Mouse (Mus musculus): ENCODE measurements around the gene Timp2. TPM values are rescaled to one million over a fixed set of nuclear protein-coding genes. Genes with fewer than 3 reads are reported as not detected.

The Timp2 gene
- polyA plus RNA-seq, 1 experiment from 2014 or later, result 170 TPM

DNA sequence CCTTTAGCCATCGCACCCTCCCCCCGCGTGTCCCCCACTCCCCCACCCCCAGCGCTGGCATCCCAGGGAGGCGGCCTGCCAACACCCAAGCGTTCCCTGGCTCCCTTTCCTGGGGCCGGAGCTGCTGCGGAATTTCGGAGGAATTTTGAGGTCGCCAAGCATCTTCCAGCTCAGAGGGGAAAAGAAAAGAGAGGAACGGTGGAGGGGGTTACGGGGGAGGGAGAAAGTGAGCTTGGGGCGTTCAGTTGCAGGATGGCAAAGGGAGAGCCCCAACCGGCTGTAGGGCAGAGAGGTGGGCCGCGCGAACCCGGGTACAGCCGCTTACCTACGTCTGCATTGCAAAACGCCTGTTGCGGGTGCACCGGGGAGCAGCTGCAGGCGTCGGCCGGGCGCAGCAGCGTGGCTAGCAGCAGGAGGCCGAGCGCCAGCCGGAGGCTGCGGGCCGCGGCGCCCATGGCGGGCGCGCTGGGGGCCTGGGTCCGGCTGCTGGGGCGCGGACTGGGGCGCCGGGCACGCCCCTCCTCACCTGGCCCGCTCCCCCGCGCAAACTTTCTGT is 826 bp downstream of the Timp2 start:
- ATAC-seq (ENCODE audit: insufficient number of reproducible peaks, low FRiP score, low TSS enrichment, low read depth), result peak; percentile 30
- H3K36me3 ChIP-seq, result 0 out of 2 replicates have a peak, but pooled peaks cover 4% of the 10 kb centered on the region
- peak overlapping the region; percentile 88 for H3K4me3 ChIP-seq (replicated peaks)
- peaks cover 45% of the 10 kb centered on the region for H3K4me1 ChIP-seq
- H3K4me2 ChIP-seq (replicated peaks), result peak overlapping the region; percentile 59
- H3K9me3 ChIP-seq (replicated peaks), result no peaks in the 10 kb centered on the region
- peak overlapping the region; percentile 98 for H3K9ac ChIP-seq
- H3K27ac ChIP-seq (replicated peaks), result peak overlapping the region; percentile 96
- WGBS, result under 1% methylated on average over 46 of the region's 47 CpGs
- no peaks in the 10 kb centered on the region for H3K27me3 ChIP-seq

DNA sequence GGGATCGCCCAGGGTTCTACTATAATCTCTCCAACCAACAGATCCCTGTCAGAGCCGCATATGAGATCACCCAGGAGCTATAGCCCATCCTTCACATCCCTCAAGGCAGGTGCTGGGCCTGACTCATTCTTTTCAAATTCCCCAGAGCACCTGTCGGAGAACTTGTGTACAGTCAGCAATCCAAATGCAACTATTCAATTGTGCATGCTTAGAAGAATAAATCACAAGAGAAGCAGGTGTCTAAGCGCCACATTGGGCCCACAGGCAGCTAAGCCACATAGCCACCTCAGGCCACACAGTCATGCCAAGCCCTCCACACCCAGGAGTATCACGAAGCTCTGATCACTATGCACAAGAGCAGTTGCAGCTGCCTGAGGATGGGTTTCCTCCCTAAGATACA is 6.0 kb downstream of the Timp2 start:
- 0 out of 2 replicates have a peak, but pooled peaks cover 4% of the 10 kb centered on the region for H3K36me3 ChIP-seq
- H3K27ac ChIP-seq (replicated peaks), result no peak overlapping the region
- WGBS, result 74% methylated on average over 5 of the region's 5 CpGs
- H3K4me2 ChIP-seq (replicated peaks), result no peak overlapping the region
- no peak overlapping the region for H3K9ac ChIP-seq
- no peak for ATAC-seq (ENCODE audit: insufficient number of reproducible peaks, low FRiP score, low TSS enrichment, low read depth)
- peaks cover 86% of the 10 kb centered on the region for H3K4me1 ChIP-seq
- no peaks in the 10 kb centered on the region for H3K9me3 ChIP-seq (replicated peaks)
- H3K4me3 ChIP-seq (replicated peaks), result no peak overlapping the region
- H3K27me3 ChIP-seq, result no peaks in the 10 kb centered on the region

DNA sequence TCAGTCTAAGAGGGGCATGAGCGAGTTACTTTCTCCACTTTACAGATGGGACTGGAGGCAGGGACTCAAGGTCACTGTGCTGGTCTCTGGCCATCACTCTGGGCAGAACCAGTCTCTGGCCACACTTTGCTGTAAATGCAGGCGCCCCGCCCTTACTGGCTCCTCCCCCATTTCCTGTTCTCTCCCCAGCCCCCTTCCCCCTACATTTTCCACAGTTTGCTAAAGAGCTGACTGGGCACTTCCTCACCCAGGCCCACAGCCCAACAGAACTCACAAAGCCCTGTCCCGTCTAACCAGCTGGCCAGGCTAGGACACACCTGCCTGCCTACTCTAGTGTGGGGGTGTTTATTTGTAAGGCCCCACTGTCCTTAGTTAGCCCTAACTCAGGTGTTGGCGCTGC is 6.7 kb downstream of the Timp2 start:
- H3K4me2 ChIP-seq (replicated peaks), result no peak overlapping the region
- peak overlapping the region; percentile 61 for H3K27ac ChIP-seq (replicated peaks)
- peaks cover 85% of the 10 kb centered on the region for H3K4me1 ChIP-seq
- 0 out of 2 replicates have a peak, but pooled peaks cover 4% of the 10 kb centered on the region for H3K36me3 ChIP-seq
- H3K4me3 ChIP-seq (replicated peaks), result no peak overlapping the region
- H3K9me3 ChIP-seq (replicated peaks), result no peaks in the 10 kb centered on the region
- no peaks in the 10 kb centered on the region for H3K27me3 ChIP-seq
- WGBS, result 57% methylated on average over 5 of the region's 5 CpGs
- ATAC-seq (ENCODE audit: insufficient number of reproducible peaks, low FRiP score, low TSS enrichment, low read depth), result no peak
- no peak overlapping the region for H3K9ac ChIP-seq

DNA sequence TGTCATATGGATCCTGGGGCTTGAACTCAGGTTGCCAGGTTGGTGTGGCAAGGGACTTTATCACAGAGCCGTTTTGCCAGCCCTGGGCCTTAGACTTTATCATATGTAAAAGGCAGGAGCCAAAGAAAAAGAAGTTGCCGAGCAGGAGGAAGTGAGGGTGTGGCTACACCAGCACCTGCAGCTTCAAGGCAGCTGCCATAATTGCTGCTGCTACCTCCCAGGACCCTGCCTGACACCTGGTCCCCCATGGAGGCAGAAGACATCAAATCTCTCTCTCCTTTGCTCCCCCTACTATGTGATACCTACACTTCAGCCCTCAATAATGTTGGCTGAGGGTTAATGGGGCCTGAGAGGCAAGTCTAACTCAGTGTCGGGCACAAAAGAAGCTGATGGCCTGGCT is 7.1 kb downstream of the Timp2 start:
- peak overlapping the region; percentile 61 for H3K27ac ChIP-seq (replicated peaks)
- no peak overlapping the region for H3K9ac ChIP-seq
- 0 out of 2 replicates have a peak, but pooled peaks cover 4% of the 10 kb centered on the region for H3K36me3 ChIP-seq
- H3K27me3 ChIP-seq, result no peaks in the 10 kb centered on the region
- no peaks in the 10 kb centered on the region for H3K9me3 ChIP-seq (replicated peaks)
- H3K4me2 ChIP-seq (replicated peaks), result no peak overlapping the region
- peaks cover 80% of the 10 kb centered on the region for H3K4me1 ChIP-seq
- no peak for ATAC-seq (ENCODE audit: insufficient number of reproducible peaks, low FRiP score, low TSS enrichment, low read depth)
- 47% methylated on average over 3 of the region's 3 CpGs for WGBS
- H3K4me3 ChIP-seq (replicated peaks), result no peak overlapping the region

DNA sequence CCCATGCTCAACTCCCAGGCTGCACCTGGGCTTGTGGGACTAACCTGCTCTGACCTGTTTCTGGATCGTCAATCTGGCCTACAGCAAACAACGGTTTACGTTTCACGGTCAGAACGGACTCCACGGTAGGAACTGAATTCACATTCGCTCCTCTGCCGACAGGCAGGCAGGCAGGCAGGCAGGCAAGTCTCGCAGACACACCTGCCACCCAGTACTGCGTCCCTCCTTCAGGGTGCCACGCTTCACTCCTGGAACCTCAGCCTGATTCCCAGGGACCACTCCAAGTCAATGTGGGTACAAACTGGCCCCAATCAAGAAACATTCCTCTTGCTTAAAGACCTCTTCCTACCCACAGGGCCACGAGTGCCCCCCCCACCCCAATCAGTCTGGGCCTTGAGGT is 7.6 kb downstream of the Timp2 start:
- H3K9ac ChIP-seq, result no peak overlapping the region
- H3K36me3 ChIP-seq, result 0 out of 2 replicates have a peak, but pooled peaks cover 4% of the 10 kb centered on the region
- 0 out of 2 replicates have a peak overlapping the region, but pooled peaks have one; percentile 39 for H3K27ac ChIP-seq (replicated peaks)
- 73% methylated on average over 12 of the region's 12 CpGs for WGBS
- no peak overlapping the region for H3K4me2 ChIP-seq (replicated peaks)
- H3K4me1 ChIP-seq, result peaks cover 76% of the 10 kb centered on the region
- ATAC-seq (ENCODE audit: insufficient number of reproducible peaks, low FRiP score, low TSS enrichment, low read depth), result no peak
- H3K4me3 ChIP-seq (replicated peaks), result no peak overlapping the region
- H3K27me3 ChIP-seq, result no peaks in the 10 kb centered on the region
- no peaks in the 10 kb centered on the region for H3K9me3 ChIP-seq (replicated peaks)

DNA sequence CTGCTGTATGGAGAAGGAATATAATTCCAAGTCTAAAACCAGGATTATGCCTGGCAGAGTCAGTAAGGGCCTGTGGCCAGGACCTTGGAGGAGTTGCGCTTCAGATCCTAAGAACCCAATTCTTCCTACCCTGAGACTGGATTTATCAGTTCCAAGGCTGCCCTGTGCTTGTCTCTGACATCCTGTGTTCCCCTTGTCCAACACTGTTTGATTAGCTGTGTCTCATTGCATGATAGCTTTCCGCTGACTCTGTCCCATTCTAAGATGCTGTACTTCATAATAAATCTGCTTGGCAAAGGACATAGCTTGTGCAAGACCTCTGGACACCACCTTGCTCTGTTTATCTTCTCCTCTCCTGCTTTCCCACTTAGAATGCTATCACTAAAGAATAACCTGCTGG is 8.1 kb downstream of the Timp2 start:
- no peak for ATAC-seq (ENCODE audit: insufficient number of reproducible peaks, low FRiP score, low TSS enrichment, low read depth)
- no peak overlapping the region for H3K4me2 ChIP-seq (replicated peaks)
- H3K4me3 ChIP-seq (replicated peaks), result no peak overlapping the region
- H3K9ac ChIP-seq, result no peak overlapping the region
- H3K27ac ChIP-seq (replicated peaks), result peak overlapping the region; percentile 39; the same call in 1 of the 2 replicates
- H3K36me3 ChIP-seq, result 0 out of 2 replicates have a peak, but pooled peaks cover 4% of the 10 kb centered on the region
- H3K4me1 ChIP-seq, result peaks cover 76% of the 10 kb centered on the region
- no peaks in the 10 kb centered on the region for H3K9me3 ChIP-seq (replicated peaks)
- 87% methylated on average over 2 of the region's 2 CpGs for WGBS
- H3K27me3 ChIP-seq, result no peaks in the 10 kb centered on the region

DNA sequence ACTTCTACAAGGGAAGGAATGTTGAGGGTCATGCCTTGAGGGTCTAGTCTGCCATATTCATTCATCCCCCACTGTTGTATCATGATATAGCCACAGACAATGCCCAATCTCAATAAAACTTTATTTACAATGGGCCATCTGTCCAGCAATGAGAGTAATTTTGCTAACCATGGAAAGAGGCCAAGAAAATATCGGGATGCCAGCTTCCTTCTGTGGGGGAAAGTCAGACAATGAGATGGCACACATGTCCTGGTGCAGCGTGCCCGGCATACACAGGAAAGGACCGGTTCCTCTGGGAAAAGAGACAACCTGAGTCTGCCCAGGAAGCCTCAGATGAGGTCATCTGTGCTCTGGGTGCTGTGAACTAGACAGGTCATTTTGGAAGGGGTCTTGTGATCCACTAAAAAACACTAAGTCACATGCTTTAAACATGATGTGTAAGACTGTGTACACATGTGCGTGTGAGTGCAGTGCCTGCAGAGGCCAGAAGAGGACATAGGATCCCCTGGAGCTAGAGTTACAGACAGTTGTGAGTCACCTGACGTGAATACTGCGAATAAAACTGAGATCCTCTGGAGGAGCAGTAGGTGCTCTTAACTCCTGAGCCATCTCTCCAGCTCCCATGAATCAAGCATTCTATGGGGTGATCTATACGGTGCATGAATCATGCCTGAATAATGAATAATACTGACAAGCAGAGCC is 9.0 kb downstream of the Timp2 start:
- Histone ChIP-seq H3K4me3 (replicated peaks) (no peak overlapping the region), H3K4me2 (replicated peaks) (no peak overlapping the region), H3K9ac (no peak overlapping the region), H3K36me3 (no peaks in the 10 kb centered on the region), H3K27me3 (no peaks in the 10 kb centered on the region), H3K27ac (replicated peaks) (peak overlapping the region; percentile 39; the same call in 1 of the 2 replicates), H3K4me1 (peaks cover 76% of the 10 kb centered on the region), H3K9me3 (replicated peaks) (no peaks in the 10 kb centered on the region)
- 67% methylated on average over 8 of the region's 8 CpGs for WGBS
- no peak for ATAC-seq (ENCODE audit: insufficient number of reproducible peaks, low FRiP score, low TSS enrichment, low read depth)

DNA sequence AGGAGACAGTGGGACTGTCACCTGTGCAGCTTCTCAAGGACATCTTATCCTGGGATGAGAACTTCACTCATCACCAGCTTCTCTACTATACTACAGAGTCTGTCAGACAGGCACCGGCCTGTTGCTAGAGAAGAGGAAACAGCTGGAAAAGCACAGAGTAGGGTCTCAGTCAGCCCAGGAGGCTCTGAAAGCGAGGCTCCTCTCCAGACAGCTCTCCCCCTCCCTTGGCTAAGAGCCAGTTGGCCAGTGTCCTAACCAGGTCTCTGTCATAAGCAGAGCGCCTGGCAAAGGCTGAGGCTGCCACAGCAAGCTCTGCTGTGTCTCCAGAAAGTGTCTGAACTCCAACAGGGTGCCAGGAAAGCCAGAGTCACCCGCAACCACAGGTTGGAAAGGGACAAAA is 9.8 kb downstream of the Timp2 start:
- no peak overlapping the region for H3K4me3 ChIP-seq (replicated peaks)
- peak; percentile 36; the same call in 1 of the 2 replicates for ATAC-seq (ENCODE audit: insufficient number of reproducible peaks, low FRiP score, low TSS enrichment, low read depth)
- no peak overlapping the region for H3K9ac ChIP-seq
- no peaks in the 10 kb centered on the region for H3K36me3 ChIP-seq
- H3K9me3 ChIP-seq (replicated peaks), result no peaks in the 10 kb centered on the region
- peaks cover 80% of the 10 kb centered on the region for H3K4me1 ChIP-seq
- no peak overlapping the region for H3K27ac ChIP-seq (replicated peaks)
- H3K27me3 ChIP-seq, result no peaks in the 10 kb centered on the region
- no peak overlapping the region for H3K4me2 ChIP-seq (replicated peaks)
- 32% methylated on average over 4 of the region's 4 CpGs for WGBS

DNA sequence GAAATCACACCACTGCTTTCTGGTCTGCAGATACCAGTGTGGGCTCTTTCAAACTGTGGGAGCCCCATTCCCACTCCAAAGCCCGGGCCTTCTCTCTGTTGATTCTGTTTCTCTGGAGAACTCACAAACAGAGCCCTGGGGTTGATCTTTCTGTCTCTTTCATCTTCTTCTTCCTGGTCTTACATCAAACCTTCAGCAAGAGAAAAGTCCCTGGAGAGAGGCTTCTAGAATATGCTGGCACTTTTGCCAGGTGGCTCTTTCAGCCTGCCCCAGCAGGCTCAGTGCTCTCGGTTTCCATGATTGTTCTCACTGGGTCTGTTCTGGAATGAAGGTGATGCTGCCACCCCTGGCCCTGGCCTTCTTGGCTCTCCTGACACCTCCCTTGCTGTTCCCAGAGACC is 11.9 kb downstream of the Timp2 start:
- H3K4me2 ChIP-seq (replicated peaks), result no peak overlapping the region
- H3K36me3 ChIP-seq, result no peaks in the 10 kb centered on the region
- H3K27ac ChIP-seq (replicated peaks), result no peak overlapping the region
- H3K4me1 ChIP-seq, result peaks cover 60% of the 10 kb centered on the region
- 76% methylated on average over 2 of the region's 2 CpGs for WGBS
- H3K9me3 ChIP-seq (replicated peaks), result no peaks in the 10 kb centered on the region
- H3K9ac ChIP-seq, result no peak overlapping the region
- ATAC-seq (ENCODE audit: insufficient number of reproducible peaks, low FRiP score, low TSS enrichment, low read depth), result no peak
- no peaks in the 10 kb centered on the region for H3K27me3 ChIP-seq
- H3K4me3 ChIP-seq (replicated peaks), result no peak overlapping the region

DNA sequence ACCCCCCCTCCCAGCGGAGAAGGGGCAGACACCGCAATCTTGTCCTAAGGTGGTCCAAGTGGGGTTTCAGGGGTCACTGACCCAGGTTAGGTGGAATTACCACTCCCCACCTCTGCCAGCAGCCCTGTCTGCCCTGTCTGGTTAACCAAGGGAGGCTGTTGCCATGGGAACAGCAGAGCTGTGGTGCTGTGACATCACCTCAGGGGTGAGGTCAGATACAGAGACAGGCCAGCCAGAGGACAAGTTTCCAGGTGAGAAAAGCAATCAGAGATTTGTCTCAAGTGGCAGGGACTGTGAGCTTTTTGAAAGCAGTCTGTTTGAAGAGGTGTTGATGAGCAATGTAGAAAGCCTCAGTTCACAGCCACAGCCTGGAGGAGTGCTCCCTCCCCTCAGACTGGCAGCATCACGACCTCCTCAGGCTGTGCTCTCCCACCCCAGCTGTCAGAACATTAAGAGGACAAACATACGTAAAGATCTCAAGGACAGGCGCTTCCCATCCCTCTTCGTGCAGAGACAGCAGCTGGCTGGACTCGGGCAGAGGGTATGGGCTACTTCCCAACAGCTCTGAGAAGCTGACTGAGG is 13.0 kb downstream of the Timp2 start, which contains the start of gene Cep295nl:
Gene Cep295nl (minus strand): TSS at position 101 of the 582 bp plus-strand sequence.
- Histone ChIP-seq H3K4me2 (replicated peaks) (no peak within 1 kb of the TSS), H3K36me3 (no peaks in the 10 kb centered on the region), H3K27ac (replicated peaks) (no peak within 1 kb of the TSS), H3K4me3 (replicated peaks) (no peak within 1 kb of the TSS), H3K27me3 (no peaks in the 10 kb centered on the region), H3K9me3 (replicated peaks) (no peaks in the 10 kb centered on the region), H3K4me1 (peaks cover 49% of the 10 kb centered on the region), H3K9ac (no peak within 1 kb of the TSS)
- WGBS, result 54% methylated on average over 7 of the region's 7 CpGs
- ATAC-seq (ENCODE audit: insufficient number of reproducible peaks, low FRiP score, low TSS enrichment, low read depth), result no peak

DNA sequence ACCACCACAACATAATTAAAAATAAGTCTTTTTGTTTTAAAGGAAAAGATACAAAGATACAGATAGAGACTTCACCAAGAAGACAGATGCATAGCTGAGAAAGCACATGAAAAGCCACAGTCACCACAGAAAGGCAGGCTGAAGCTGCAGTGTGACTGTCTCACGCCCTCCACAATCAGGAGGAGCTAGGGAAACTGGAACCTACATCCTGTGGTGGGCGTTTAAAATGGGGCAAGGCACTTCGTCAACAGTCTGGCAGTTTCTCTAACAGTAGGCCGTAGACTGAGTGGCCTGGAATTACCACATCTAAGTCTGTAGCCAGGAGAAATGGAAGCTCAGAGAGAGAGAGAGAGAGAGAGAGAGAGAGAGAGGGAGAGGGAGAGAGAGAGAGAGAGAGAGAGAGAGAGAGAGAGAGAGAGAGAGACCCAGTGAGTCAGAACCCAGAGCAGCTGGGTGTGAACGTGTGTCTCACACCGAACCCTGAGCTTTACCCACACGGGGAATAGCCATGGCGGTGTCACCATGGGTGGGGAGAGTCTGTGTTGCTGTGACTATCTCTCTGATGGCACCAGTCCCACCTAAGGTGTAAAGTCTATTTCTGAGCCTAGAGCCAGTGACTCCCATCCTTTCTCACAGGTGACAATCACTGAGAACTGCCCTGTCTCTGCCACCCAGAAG is 17.9 kb downstream of the Timp2 start:
- Histone ChIP-seq H3K4me3 (replicated peaks) (no peak overlapping the region), H3K36me3 (peaks cover 10% of the 10 kb centered on the region; the same call in 1 of the 2 replicates), H3K9me3 (replicated peaks) (no peaks in the 10 kb centered on the region), H3K27me3 (no peaks in the 10 kb centered on the region), H3K27ac (replicated peaks) (no peak overlapping the region), H3K4me2 (replicated peaks) (no peak overlapping the region), H3K9ac (no peak overlapping the region), H3K4me1 (peaks cover 40% of the 10 kb centered on the region)
- ATAC-seq (ENCODE audit: insufficient number of reproducible peaks, low FRiP score, low TSS enrichment, low read depth), result no peak
- WGBS, result 64% methylated on average over 8 of the region's 8 CpGs

All from embryonic facial prominence, embryonic 15.5 days (tissue).